Mouse (Mus musculus) heart, postnatal 0 days (tissue): ENCODE results near the gene Myo18b. TPM values are rescaled to one million over a fixed set of nuclear protein-coding genes. Genes with fewer than 3 reads are reported as not detected.

Experiments
- ATAC-seq: fragments of 200-750 bp; cut with Nextera tagmentation; 2 replicates; pipeline ENCODE4 v1.8.0; 2017; ENCODE audit warnings: low read depth, moderate number of reproducible peaks, moderate library complexity; ENCODE audit not compliant: insufficient read depth
- DNase-seq: peaks from one replicate; pipeline ENCODE4 v3.0.0-alpha.2; 2016; ENCODE audit warnings: low spot score
- H3K27ac ChIP-seq: fragments of 300-500 bp; sonication (generic); 2 replicates; pipeline ENCODE4 v1.5.1; 2014; ENCODE audit warnings: low read depth, mild to moderate bottlenecking
- H3K27me3 ChIP-seq: fragments of 300-500 bp; sonication (generic); 2 replicates; pipeline ENCODE4 v1.6.1; 2014; ENCODE audit warnings: low read length, mixed read lengths; ENCODE audit not compliant: control insufficient read depth, insufficient read depth
- H3K36me3 ChIP-seq: fragments of 300-500 bp; sonication (generic); replicated peaks from 2 replicates; pipeline ENCODE4 v1.6.1; 2014; ENCODE audit warnings: low read length, mixed read lengths; ENCODE audit not compliant: control insufficient read depth, insufficient read depth
- H3K4me1 ChIP-seq: fragments of 300-500 bp; sonication (generic); 2 replicates; pipeline ENCODE4 v1.6.1; 2014; ENCODE audit warnings: antibody characterized with exemption; ENCODE audit not compliant: control insufficient read depth, insufficient read depth
- H3K4me2 ChIP-seq: fragments of 300-500 bp; sonication (generic); 2 replicates; pipeline ENCODE4 v1.6.1; 2014; ENCODE audit warnings: low read depth, mild to moderate bottlenecking, low read length, moderate library complexity
- H3K4me3 ChIP-seq: fragments of 300-500 bp; sonication (generic); 2 replicates; pipeline ENCODE4 v1.5.1; 2014; ENCODE audit warnings: low read depth, low read length
- H3K9ac ChIP-seq: fragments of 300-500 bp; sonication (generic); replicated peaks from 2 replicates; pipeline ENCODE4 v1.6.1; 2014; ENCODE audit warnings: low read depth, low read length, mixed read lengths
- H3K9me3 ChIP-seq: fragments of 300-500 bp; sonication (generic); replicated peaks from 2 replicates; pipeline ENCODE4 v1.6.1; 2016; ENCODE audit warnings: low read length; ENCODE audit not compliant: control insufficient read depth
- CTCF ChIP-seq: IDR thresholded peaks from 2 replicates; pipeline ENCODE4 v1.5.1; 2016; ENCODE audit warnings: antibody characterized with exemption, control low read depth, low read depth
- EP300 ChIP-seq: IDR thresholded peaks from 2 replicates; pipeline ENCODE4 v1.6.1; 2016; ENCODE audit warnings: antibody characterized with exemption, low read depth
- WGBS: fragments of 180-500 bp; shearing (Covaris S2); extraction: QIAGEN DNeasy Blood & Tissue Kit; methylation state at CpG from one replicate; pipeline ENCODE4 v1.1.7; 2014; 5-methylcytosine and 5-hydroxymethylcytosine counted together
- polyA plus RNA-seq: library from polyadenylated mRNA; unstranded; fragments of >200 nt; fragmentation: Nextera tagmentation; extraction: Ambion mirVana; gene quantifications from 2 replicates; pipeline ENCODE4 v1.2.1, GENCODE M21; 2015
- total RNA-seq: library from RNA; depleted of rRNA; stranded (reverse); fragments of >200 nt; gene quantifications from 2 replicates; pipeline ENCODE4 v1.2.3, GENCODE M21; 2014; ENCODE audit warnings: low replicate concordance

Myo18b gene
- total and polyA plus RNA-seq, 2 experiments from 2014 or later: 26.5 to 110 TPM

- Histone ChIP-seq H3K4me2 (no peak overlapping the region), H3K4me1 (no peaks in the 10 kb centered on the region; the same call in 1 of the 2 replicates), H3K9ac (no peak overlapping the region), H3K27me3 (no peaks in the 10 kb centered on the region), H3K4me3 (no peak overlapping the region), H3K9me3 (no peaks in the 10 kb centered on the region), H3K36me3 (peaks cover 47% of the 10 kb centered on the region), H3K27ac (no peak overlapping the region)
- ATAC-seq (no peak), DNase-seq (no peak)
- no peak for TF ChIP-seq CTCF
- no peak for TF ChIP-seq EP300
- 73% methylated on average over 8 of the region's 8 CpGs for WGBS
These were observed 110.1 kb downstream of the Myo18b start for GRCm38 (mm10) chr5:112786031-112786430.

- no peaks in the 10 kb centered on the region for H3K27me3 ChIP-seq
- no peak for DNase-seq
- H3K9me3 ChIP-seq: no peaks in the 10 kb centered on the region
- TF ChIP-seq EP300 (no peak), CTCF (no peak)
- H3K4me3 ChIP-seq: no peak overlapping the region
- H3K36me3 ChIP-seq: peaks cover 56% of the 10 kb centered on the region
- no peak overlapping the region for H3K4me2 ChIP-seq
- H3K9ac ChIP-seq: no peak overlapping the region
- no peak for ATAC-seq
- no peak overlapping the region for H3K27ac ChIP-seq
- peaks cover 5% of the 10 kb centered on the region; the same call in 1 of the 2 replicates for H3K4me1 ChIP-seq
- 82% methylated on average over 7 of the region's 7 CpGs for WGBS
These were observed 114.4 kb downstream of the Myo18b start for GRCm38 (mm10) chr5:112781719-112782118.

- Histone ChIP-seq H3K27me3 (no peaks in the 10 kb centered on the region), H3K36me3 (peaks cover 52% of the 10 kb centered on the region), H3K4me1 (peaks cover 5% of the 10 kb centered on the region; the same call in 1 of the 2 replicates), H3K4me2 (no peak overlapping the region), H3K4me3 (no peak overlapping the region), H3K9ac (no peak overlapping the region), H3K27ac (no peak overlapping the region), H3K9me3 (no peaks in the 10 kb centered on the region)
- 90% methylated on average over 4 of the region's 4 CpGs for WGBS
- no peak for DNase-seq
- TF ChIP-seq EP300: no peak
- no peak for TF ChIP-seq CTCF
- ATAC-seq: no peak
These were observed 114.9 kb downstream of the Myo18b start for GRCm38 (mm10) chr5:112781231-112781630.

DNA sequence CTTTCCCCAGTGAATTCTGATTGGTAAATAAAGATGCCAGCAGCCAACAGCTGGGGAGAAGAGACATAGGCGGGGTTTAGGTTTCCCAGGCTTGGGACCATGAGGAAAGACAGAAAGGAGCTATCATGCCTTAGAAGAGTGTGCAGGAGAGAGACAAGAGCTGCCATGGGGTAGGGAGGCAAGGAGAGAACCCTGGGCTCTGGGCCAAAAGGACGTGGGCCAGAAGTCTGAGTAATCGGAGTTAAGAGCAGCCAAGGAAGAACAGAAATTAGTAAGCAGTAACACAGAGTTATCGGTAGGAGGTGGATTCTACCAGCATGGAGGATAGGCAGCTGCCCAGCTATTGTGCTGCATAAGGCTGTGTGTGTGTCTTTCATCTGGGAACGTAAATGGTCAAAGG lies 115.8 kb downstream of the Myo18b start:
- H3K27ac ChIP-seq: no peak overlapping the region
- no peaks in the 10 kb centered on the region for H3K27me3 ChIP-seq
- H3K4me2 ChIP-seq: no peak overlapping the region
- DNase-seq (no peak), ATAC-seq (no peak)
- TF ChIP-seq EP300: no peak
- no peak; the same call in 1 of the 2 replicates for TF ChIP-seq CTCF
- peaks cover 5% of the 10 kb centered on the region; the same call in 1 of the 2 replicates for H3K4me1 ChIP-seq
- H3K9ac ChIP-seq: no peak overlapping the region
- no peak overlapping the region for H3K4me3 ChIP-seq
- 34% methylated on average over 5 of the region's 5 CpGs for WGBS
- H3K36me3 ChIP-seq: peaks cover 52% of the 10 kb centered on the region
- no peaks in the 10 kb centered on the region for H3K9me3 ChIP-seq

DNA sequence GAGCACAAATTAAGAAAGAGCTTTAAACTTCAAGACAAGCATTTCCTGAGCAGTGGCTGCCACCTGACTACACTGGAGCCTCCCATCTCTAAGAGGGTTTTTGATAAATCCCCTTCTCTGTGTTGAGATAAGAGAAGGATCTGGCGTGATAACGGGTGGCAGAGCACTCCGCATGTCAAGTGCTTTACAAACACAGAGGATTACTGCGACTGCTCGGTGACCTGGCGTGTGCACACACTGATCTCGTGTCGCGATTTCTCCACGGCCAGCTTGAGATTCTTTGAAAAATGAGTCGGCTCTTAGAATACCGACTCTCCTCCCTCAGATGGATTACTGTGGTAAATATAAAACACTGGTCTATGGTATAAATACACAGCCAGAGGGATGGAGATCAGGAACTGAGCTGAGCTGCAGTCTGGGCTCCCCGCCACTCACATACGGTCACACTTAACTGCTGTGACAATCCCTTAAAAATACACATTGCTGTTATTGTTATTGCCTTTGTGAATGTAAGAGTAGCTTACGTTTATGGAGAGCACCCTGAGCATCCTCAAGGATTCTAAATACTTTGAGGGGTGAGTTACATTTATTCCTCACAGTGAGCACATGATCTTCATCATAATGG lies 119.3 kb downstream of the Myo18b start:
- DNase-seq: no peak
- H3K4me3 ChIP-seq: no peak overlapping the region
- H3K9me3 ChIP-seq: no peaks in the 10 kb centered on the region
- peaks cover 12% of the 10 kb centered on the region; the same call in 1 of the 2 replicates for H3K4me1 ChIP-seq
- H3K9ac ChIP-seq: no peak overlapping the region
- H3K4me2 ChIP-seq: no peak overlapping the region
- H3K36me3 ChIP-seq: peaks cover 41% of the 10 kb centered on the region
- H3K27ac ChIP-seq: no peak overlapping the region
- WGBS: 28% methylated on average over 15 of the region's 15 CpGs
- no peaks in the 10 kb centered on the region for H3K27me3 ChIP-seq
- no peak for TF ChIP-seq CTCF
- no peak for TF ChIP-seq EP300
- ATAC-seq: no peak

DNA sequence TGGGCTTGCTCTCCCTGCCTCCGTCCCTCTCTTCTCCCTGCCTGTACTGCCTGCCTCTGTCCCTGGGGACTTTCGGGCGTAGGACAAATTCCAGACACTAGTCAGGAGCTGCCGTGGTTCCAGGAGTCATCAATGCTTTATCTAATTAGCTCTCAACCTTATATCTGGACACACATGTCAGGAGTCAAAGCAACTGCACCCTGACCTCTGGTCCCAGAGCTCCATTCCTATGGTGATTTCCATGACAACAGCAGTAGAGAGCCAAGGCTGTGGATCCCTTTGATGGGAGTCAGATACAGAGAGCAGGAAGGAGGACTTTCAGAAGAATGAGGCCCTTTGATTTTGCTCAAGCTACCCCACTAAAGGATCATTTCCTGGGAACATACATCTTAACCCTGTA lies 122.7 kb downstream of the Myo18b start:
- 30% methylated on average over 4 of the region's 4 CpGs for WGBS
- peaks cover 35% of the 10 kb centered on the region for H3K36me3 ChIP-seq
- no peak overlapping the region for H3K4me3 ChIP-seq
- H3K27ac ChIP-seq: no peak overlapping the region
- no peaks in the 10 kb centered on the region for H3K9me3 ChIP-seq
- no peak for DNase-seq
- H3K4me2 ChIP-seq: no peak overlapping the region
- TF ChIP-seq CTCF (no peak), EP300 (no peak)
- H3K4me1 ChIP-seq: peaks cover 17% of the 10 kb centered on the region; the same call in 1 of the 2 replicates
- no peak for ATAC-seq
- H3K9ac ChIP-seq: no peak overlapping the region
- H3K27me3 ChIP-seq: no peaks in the 10 kb centered on the region
